Mouse (Mus musculus): Measurements from ENCODE around the gene Cyp1b1.

The Cyp1b1 gene

DNA sequence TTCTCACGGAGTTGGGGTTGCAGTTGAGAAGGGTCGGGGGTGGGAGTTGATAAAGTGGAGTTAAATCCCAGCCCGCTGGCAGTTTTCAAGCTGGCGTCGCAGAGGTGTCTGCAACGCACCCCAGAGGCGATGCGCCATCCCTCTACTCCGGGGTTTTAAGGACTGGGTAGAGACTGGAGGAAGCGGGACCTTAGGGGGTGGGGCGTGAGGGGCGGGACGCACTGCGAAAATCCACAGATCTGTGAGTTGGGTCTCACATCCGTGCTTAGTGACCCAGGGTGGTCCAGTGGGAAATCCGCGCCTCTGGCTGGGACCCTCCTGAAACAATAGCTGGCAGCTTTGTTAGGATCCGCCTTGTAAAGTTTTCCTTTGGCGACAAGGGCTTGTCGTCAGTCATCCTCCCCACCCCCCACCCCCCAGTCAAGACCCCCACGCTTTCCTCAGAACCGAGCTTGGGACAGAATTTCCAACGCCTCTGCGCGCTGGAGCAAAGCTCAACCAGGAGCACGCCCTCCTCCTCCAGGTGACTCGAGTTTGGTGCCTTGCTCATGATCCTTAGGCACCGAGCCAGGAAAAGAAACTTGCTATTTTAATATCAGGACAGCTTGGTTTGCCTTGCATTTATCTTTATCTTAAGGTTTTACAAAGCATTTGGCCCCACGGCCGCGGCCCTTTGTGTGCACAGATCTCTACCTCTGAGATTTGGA, at the start of gene Cyp1b1:
Cyp1b1 (minus strand) TSS at position 131 of the 707 bp plus-strand sequence.
- under 1% methylated on average over 31 of the region's 31 CpGs for WGBS

DNA sequence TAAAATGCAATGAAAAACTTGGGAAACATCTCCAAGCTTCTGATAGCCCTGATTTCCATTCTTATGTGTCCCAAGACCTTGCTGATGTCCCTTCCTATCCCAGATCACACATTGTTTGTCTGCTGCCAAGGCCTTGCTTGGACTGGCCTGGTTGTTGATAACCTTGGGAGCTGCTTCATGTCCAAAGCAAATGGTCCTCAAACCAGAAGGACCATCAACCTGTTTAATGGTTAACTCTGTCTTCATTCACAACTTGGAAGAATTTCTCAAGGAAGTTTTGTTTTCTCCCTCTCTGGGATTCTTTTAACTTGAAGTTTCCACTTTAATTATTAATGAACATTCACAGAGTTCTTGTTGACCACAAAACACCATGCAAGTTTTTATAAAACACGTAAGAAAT, 47.0 kb upstream of the Cyp1b1 start:
- 89% methylated on average over 1 of the region's 1 CpGs for WGBS

DNA sequence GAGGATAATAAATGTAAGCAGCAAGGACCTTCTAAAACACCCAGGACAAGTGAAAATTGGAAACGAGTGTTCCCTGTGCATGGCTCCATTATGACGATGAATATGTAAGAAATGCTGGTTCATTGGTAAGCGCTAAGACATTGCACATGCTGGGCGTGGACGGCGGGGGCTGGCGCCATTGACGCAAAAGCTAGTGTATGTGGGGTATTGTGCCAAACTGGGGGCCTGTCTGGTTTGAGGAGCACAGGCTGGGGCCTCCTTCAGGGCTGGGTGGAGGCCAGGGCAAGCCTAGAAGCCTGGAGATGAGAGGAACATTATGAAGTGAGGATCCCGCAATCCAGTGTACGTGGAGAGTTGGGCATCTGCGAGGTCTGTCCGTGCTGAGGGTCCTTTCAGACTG, 39.0 kb upstream of the Cyp1b1 start:
- 90% methylated on average over 12 of the region's 12 CpGs for WGBS

DNA sequence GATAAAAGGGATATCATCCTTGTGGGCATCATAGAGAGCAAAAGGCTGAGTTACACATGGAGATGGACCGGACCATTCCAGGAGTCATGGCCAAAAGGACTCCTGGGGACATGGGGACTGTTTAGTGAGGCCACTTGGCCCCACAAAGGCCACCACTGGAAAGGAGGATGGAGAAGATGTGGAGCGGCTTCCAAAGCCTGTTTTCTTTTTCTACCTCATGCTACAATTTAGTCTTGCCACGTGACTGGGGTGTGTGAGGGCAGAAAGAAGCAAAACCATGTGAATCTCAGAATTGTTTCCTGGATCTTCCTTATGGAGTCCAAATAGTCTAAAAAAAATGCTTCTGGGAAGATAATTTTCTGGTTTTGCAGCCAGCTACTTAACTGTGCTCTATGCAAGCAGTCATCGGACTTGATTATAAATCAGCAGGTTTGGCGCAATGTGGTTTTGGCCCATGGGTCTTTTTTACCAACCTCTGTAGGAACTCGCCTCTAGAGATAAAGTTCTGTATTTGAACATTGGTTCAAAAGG, 36.9 kb upstream of the Cyp1b1 start:
- WGBS: 84% methylated on average over 6 of the region's 6 CpGs

DNA sequence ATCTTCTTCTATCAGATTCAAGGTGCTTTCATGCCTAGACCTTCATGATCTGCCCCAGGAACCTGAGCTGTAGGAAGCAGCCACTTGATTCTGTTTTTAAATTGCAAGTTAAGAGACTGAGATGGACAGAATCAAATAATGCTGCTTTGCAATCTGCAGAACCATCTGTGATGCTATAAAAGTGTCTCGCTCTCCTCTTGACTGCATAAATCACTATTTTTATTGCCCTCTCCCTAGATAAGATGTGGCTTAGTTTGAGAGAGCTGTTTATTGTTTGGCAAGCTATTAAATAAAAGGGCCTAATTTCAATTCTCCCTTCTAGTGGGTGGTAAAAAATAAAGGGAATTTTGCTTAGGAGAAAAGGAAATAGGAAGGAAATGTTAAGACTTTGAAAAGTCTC, 34.8 kb upstream of the Cyp1b1 start:
- 67% methylated on average over 1 of the region's 1 CpGs for WGBS

DNA sequence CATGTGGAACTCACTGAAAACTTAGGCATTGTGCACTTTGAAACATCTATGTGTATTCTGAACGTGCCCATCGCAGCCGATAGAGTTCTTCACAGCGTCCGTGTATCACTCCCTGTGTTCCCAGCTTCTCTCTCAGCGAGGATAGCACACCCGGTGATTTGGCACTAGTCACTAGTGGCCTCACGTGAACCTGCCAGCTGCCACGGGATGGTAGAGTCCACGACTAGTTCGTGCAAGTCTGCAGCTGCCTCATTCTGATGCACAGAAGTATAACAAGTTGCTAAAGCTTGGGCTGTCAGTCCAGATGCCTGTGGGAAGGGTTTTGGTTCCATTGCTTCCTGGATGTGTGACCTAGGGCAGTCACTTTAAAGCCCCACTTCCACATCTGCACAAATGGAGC, 32.1 kb upstream of the Cyp1b1 start:
- 53% methylated on average over 11 of the region's 11 CpGs for WGBS

GRCm38 (mm10) chr17:79746146-79746591, 31.3 kb upstream of the Cyp1b1 start:
- WGBS: 61% methylated on average over 3 of the region's 3 CpGs

DNA sequence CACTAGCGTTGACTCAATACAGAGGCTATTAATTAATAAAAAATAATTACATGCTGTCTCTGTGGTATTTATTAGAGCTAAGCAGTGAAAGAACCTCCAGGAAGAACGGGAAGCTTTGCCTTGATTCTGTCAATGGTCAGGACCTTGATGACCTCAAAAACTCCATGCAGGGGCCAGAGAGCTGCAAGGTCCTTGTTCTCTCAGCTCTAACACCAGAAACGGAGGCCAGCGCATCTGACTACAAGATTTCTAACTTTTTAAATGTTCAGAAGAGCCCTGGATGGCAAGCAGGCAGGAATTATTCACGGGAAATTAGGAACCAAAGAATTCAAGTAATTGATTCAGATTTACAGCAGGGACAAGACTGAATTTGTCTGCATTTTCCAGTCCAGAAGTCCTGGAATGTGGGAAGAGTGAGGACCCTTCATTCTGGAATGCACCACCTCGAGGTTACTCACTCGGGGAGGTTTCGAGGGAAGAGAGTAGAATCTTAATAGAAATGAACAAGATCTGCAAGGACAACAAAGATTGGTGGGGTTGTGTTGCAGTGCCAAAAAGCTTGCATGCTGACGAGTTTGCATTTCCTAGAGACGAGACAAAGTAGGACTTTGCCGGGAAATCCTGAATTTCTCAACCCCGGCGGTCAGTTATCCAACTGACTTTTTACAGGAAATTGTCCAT, 30.3 kb upstream of the Cyp1b1 start:
- WGBS: 80% methylated on average over 13 of the region's 13 CpGs

DNA sequence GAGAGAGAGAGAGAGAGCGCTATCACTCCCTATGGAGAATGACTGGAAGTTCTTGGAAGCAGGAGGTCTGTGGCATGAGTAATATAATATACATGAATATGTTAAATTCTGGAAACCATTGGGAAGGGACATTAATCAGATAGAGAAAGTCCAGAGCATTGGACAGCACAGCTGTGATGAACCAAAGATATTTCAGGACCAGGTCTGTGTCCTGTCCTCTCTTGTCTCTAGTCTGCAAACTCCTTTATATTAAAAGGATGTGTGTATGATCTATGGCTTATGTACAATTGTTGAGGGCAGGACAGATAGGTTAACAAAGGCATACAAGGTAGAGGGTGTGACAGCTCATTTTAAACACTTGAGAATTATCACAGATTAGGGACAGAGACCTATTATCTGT, 28.6 kb upstream of the Cyp1b1 start:
- 100% methylated on average over 1 of the region's 1 CpGs for WGBS

- WGBS: 86% methylated on average over 5 of the region's 5 CpGs
Observed at GRCm38 (mm10) chr17:79742635-79743034, 27.8 kb upstream of the Cyp1b1 start.

DNA sequence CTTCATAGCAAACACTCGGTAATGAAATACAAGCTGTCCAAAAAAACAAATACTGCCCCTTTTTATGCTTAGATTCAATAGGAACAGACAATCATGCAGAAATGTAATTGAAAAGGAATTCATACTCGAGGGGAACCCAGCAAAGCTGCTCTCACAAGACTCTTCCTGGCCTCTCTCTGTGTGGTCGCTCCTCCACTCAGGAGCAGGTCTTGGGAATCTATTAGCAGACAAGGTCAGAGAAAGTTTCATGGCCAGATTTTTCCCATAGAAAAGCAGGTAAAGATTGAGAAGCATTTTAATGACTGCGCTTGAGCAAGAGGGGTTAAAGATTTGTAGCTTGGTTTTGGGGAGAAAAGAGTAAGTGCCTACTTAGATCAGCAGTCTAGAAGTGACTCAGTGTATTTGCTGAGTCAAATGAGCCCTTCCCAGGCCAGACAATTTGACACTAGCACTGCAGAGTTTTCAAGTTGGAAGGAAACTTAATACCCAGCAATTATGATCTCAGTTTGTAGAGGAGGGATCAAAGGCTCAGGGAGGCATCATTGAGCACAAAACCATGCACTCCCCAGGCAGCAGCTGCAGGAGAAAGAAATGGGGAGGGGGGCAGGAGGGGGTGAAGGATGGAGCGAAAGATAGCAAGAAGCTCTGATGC, 24.1 kb upstream of the Cyp1b1 start:
- WGBS: 76% methylated on average over 5 of the region's 5 CpGs

- 55% methylated on average over 3 of the region's 3 CpGs for WGBS
Observed at GRCm38 (mm10) chr17:79737598-79737997, 22.7 kb upstream of the Cyp1b1 start.

DNA sequence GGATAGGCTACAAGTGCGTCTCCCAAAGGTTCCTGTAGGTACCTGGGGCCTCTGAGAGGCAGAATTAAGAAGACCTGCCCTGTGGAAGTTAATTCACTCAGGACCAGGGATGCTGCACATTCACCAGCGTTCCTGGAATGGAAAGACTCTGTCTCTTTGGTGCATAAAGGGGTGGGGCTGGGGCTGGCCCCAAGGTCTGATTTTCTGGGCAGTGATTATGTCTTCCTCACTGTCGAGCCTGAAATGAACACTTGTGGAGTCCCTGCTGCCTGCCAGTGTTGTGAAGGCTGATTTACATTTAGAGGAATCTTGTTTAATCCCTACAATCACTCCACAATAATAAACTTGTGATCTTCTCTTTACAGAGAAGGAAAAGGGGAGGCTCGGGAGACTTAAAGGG, 18.2 kb upstream of the Cyp1b1 start:
- WGBS: 67% methylated on average over 4 of the region's 4 CpGs

- WGBS: 80% methylated on average over 8 of the region's 8 CpGs
Observed at GRCm38 (mm10) chr17:79730988-79731387, 16.1 kb upstream of the Cyp1b1 start.

GRCm38 (mm10) chr17:79728585-79729503, 14.0 kb upstream of the Cyp1b1 start:
- 40% methylated on average over 16 of the region's 16 CpGs for WGBS

GRCm38 (mm10) chr17:79728053-79728584, 13.3 kb upstream of the Cyp1b1 start:
- WGBS: 37% methylated on average over 14 of the region's 14 CpGs

- 69% methylated on average over 5 of the region's 5 CpGs for WGBS
Observed at GRCm38 (mm10) chr17:79726613-79727012, 11.8 kb upstream of the Cyp1b1 start.

- WGBS: 84% methylated on average over 7 of the region's 7 CpGs
Observed at GRCm38 (mm10) chr17:79720681-79721080, 5.8 kb upstream of the Cyp1b1 start.

GRCm38 (mm10) chr17:79715649-79716143, 835 bp upstream of the Cyp1b1 start:
- under 1% methylated on average over 38 of the region's 42 CpGs for WGBS

DNA sequence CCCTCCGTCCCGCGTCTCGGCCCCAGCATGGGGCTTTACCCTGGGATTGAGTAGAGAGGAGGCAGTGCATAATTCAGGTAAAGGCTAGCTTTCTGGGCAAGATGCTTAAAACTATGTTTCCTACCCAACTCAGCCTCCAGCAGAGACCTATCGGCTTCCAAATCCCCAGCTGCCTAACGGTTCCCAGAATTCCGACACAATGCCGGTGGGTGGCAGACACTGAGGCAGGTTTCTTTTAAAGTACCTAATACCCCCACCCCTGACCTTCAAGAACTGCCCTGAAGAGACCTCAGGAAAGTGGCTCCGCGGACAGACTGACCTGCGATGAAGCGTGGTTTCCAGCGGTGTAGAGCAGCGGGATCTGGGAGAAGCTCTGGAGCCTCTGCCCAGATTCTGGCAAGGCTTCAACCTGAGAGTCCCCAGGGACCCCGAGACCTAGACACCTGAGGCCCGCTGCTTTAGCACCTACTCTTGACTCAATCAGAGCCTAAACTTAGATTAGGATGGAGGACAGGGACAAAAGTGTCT, 429 bp downstream of the Cyp1b1 start:
- WGBS: 5% methylated on average over 16 of the region's 16 CpGs

All from cerebral cortex, adult 2 months (tissue).